31 mouse cellular contexts compared by ENCODE assay signal in the genomic region with DNA sequence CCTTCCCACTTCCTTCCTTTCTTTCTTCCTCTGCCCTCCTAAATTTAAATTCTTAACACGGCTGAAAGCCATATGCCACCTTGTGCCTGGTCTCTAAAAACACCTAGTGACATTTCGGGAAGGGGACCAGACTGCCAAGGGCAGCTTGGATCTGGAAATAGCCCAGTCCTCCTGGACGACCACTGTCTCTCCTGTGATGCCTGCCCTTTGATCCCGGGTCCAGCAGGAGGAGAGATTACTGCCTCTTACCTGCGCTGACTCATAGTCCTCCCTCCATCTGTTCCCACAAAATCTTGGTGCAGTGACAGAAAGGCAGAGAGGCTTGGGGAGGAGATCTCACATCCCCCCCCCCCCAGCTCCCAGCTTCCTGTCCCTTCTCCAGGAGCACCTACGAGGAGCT. TPM values are rescaled to one million over a fixed set of nuclear protein-coding genes. Genes with fewer than 3 reads are reported as not detected.
DNase-seq lines count a peak whose midpoint lies in the region; ATAC-seq and TF ChIP-seq lines count a peak whose summit lies in the region.
"Had no signal": no experiment of that assay in that cellular context is flagged by ENCODE, and none has a peak within 500 bp of the region (broad histone marks: within the 10 kb centered on the region; RNA-seq: fewer than 3 reads in every experiment).

No protein-coding gene starts in this region.

- H3K36me3 ChIP-seq in hindbrain, postnatal 0 days (ENCODE audit: insufficient read depth, low read length): no peaks in the 10 kb centered on the region
- 0 out of 2 replicates have a peak, but pooled peaks cover 2% of the 10 kb centered on the region for H3K36me3 ChIP-seq in hindbrain, embryonic 16.5 days (ENCODE audit: control insufficient read depth, insufficient read depth, low read length)
- H3K36me3 ChIP-seq: heart, embryonic 12.5 days; liver, embryonic 13.5 days; neural tube, embryonic 13.5 days had no signal

- TF ChIP-seq CTCF in hindbrain, postnatal 0 days (IDR thresholded peaks at IDR 0.05; ENCODE audit: low read depth): no peak

- no peak overlapping the region for H3K4me3 ChIP-seq in hindbrain, postnatal 0 days (ENCODE audit: low read length)
- H3K4me3 ChIP-seq in hindbrain, embryonic 16.5 days (ENCODE audit: low read length): no peak overlapping the region
- H3K4me3 ChIP-seq: erythroblast, embryonic 14.5 days; gastrocnemius, adult 2 months; heart, adult 2 months; heart, embryonic 12.5 days; liver, embryonic 13.5 days; myocyte; neural tube, embryonic 13.5 days had no signal

- H3K9ac ChIP-seq in hindbrain, postnatal 0 days (replicated peaks; ENCODE audit: low read length): no peak overlapping the region
- H3K9ac ChIP-seq in hindbrain, embryonic 16.5 days (ENCODE audit: low read depth, low read length): no peak overlapping the region; the same call in 1 of the 2 replicates
- H3K9ac ChIP-seq: heart, embryonic 12.5 days; liver, embryonic 13.5 days; neural tube, embryonic 13.5 days had no signal

- ATAC-seq in hindbrain, postnatal 0 days: no peak
- no peak for ATAC-seq in hindbrain, embryonic 16.5 days
- ATAC-seq in monocyte, adult 5-6 weeks (replicated peaks; ENCODE audit: insufficient number of reproducible peaks, low FRiP score, low TSS enrichment, poor library complexity, severe bottlenecking): no peak
- ATAC-seq: intestine, embryonic 16.5 days; midbrain, embryonic 16.5 days; Patski had no signal

- no peaks in the 10 kb centered on the region for H3K9me3 ChIP-seq in hindbrain, postnatal 0 days (ENCODE audit: low read length)
- no peaks in the 10 kb centered on the region for H3K9me3 ChIP-seq in hindbrain, embryonic 16.5 days (ENCODE audit: control insufficient read depth, low read length)
- H3K9me3 ChIP-seq: heart, embryonic 12.5 days; neural tube, embryonic 13.5 days had no signal

- H3K27ac ChIP-seq in hindbrain, postnatal 0 days: 0 out of 2 replicates have a peak overlapping the region, but pooled peaks have one; percentile 15
- H3K27ac ChIP-seq in hindbrain, embryonic 16.5 days (ENCODE audit: low read depth, low read length): no peak overlapping the region
- H3K27ac ChIP-seq: gastrocnemius, adult 2 months; heart, adult 2 months; kidney, postnatal 0 days; liver, embryonic 13.5 days; neural tube, embryonic 13.5 days; stomach, postnatal 0 days had no signal

- H3K4me2 ChIP-seq in hindbrain, postnatal 0 days (ENCODE audit: low read depth, low read length): no peak overlapping the region
- no peak overlapping the region for H3K4me2 ChIP-seq in hindbrain, embryonic 16.5 days (ENCODE audit: low read length)
- H3K4me2 ChIP-seq: heart, embryonic 12.5 days; liver, embryonic 13.5 days; neural tube, embryonic 13.5 days had no signal

- 68% methylated on average over 6 of the region's 6 CpGs for WGBS in hindbrain, postnatal 0 days
- WGBS in hindbrain, embryonic 16.5 days: 73% methylated on average over 6 of the region's 6 CpGs

- no peak for DNase-seq in hindbrain, postnatal 0 days (ENCODE audit: low spot score)
- DNase-seq in cerebellum, adult 18-20 months: peak; percentile 79 to 88
- peak; percentile 91 for DNase-seq in cerebellum, adult 9-11 months
- no peak for DNase-seq in kidney, postnatal 4 days
- DNase-seq in natural killer cell, adult 2 months (ENCODE audit: low spot score in 2 of 2): no peak
- DNase-seq: adrenal gland, postnatal 10 days; gastrocnemius, adult 2 months; heart, adult 2 months; kidney, adult 8-10 months; layer of hippocampus, postnatal 36 days; left cerebral cortex, postnatal 4 days; liver, embryonic 13.5 days; lung, adult 18-20 months; lung, postnatal 10 days; right cerebral cortex, postnatal 4 days; thymus, adult 18-20 months; thymus, postnatal 25 days had no signal

- no peaks in the 10 kb centered on the region for H3K27me3 ChIP-seq in hindbrain, postnatal 0 days (ENCODE audit: insufficient read depth, low read length)
- H3K27me3 ChIP-seq in hindbrain, embryonic 16.5 days (replicated peaks; ENCODE audit: control insufficient read depth, insufficient read depth, low read length): no peaks in the 10 kb centered on the region
- H3K27me3 ChIP-seq: CH12.LX; heart, embryonic 12.5 days; liver, embryonic 13.5 days; neural tube, embryonic 13.5 days; Patski had no signal

- H3K4me1 ChIP-seq in hindbrain, postnatal 0 days (ENCODE audit: insufficient read depth, low read length): 0 out of 2 replicates have a peak, but pooled peaks cover 8% of the 10 kb centered on the region
- H3K4me1 ChIP-seq in hindbrain, embryonic 16.5 days (ENCODE audit: control insufficient read depth, insufficient read depth, low read depth, low read length): peaks cover 6% of the 10 kb centered on the region; the same call in 1 of the 2 replicates
- H3K4me1 ChIP-seq: heart, embryonic 12.5 days; liver, embryonic 13.5 days had no signal

RNA-seq across cellular contexts. Expression of gene Srrm4, which starts 27.9 kb away (rescaled TPM):
- total RNA-seq in hindbrain, postnatal 0 days (2014; rRNA removed): 5.9 and 6.6 TPM in 2 replicates
- 11.8 and 12.5 TPM in 2 replicates for polyA plus RNA-seq in hindbrain, postnatal 0 days (2015; fragmentation: Nextera tagmentation; extraction: Ambion mirVana)
- 15.7 and 16.3 TPM in 2 replicates for polyA plus RNA-seq in hindbrain, embryonic 16.5 days (2015; fragmentation: Nextera tagmentation; extraction: Ambion mirVana)
- not detected in 3 replicates for total RNA-seq in monocyte, adult 5-6 weeks (2017)
- total RNA-seq: CH12.LX; hematopoietic stem cell, adult 5-6 weeks had no signal
- polyA plus RNA-seq: erythroblast, embryonic 14.5 days; spleen, adult 2 months had no signal

Comparison
In these comparisons a context has a peak if more than half of its experiments do, and no peak if none do; other contexts are left out.
1. DNase-seq: peak in cerebellum, adult 18-20 months (2 of 2) and cerebellum, adult 9-11 months (single experiment); none in hindbrain, postnatal 0 days (single experiment), kidney, postnatal 4 days (0 of 2) and natural killer cell, adult 2 months (0 of 2).